Mouse (Mus musculus) CD4-positive, CD25-positive, alpha-beta regulatory T cell, adult 4 months (primary cell): ENCODE measurements around the gene Zfp217. TPM values are rescaled to one million over a fixed set of nuclear protein-coding genes. Genes with fewer than 3 reads are reported as not detected.

Experiments
- ATAC-seq: one replicate; pipeline ENCODE4 v1.8.0; 2017
- polyA plus RNA-seq, 2 experiments: library from polyadenylated mRNA; unstranded; fragments of 100-300 nt; shearing (Covaris generic); gene quantifications; one replicate each; pipeline ENCODE4 v1.2.1; 2017

Zfp217 gene
- polyA plus RNA-seq, 2 experiments from 2014 or later = 8.1 to 10.4 TPM

DNA sequence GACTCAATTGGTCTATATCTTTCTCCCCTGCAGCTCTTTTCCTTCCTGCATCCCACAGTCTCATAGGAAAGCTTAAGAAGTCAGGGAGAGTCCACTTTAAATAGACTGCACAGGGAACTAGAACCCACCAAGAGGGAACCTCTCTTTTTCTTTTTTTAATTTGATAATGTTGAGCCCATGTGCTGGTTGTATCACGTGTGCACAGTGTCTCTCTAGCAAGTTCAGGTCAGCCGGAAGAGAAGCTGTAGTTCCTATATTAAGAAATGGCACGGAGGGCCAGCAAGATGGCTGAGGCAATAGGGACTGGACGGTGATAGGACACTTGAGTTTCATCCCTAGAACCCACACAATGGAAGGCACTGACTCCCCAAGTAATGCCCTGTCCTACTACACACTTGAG, 11.1 kb upstream of the Zfp217 start:
- no peak for ATAC-seq

DNA sequence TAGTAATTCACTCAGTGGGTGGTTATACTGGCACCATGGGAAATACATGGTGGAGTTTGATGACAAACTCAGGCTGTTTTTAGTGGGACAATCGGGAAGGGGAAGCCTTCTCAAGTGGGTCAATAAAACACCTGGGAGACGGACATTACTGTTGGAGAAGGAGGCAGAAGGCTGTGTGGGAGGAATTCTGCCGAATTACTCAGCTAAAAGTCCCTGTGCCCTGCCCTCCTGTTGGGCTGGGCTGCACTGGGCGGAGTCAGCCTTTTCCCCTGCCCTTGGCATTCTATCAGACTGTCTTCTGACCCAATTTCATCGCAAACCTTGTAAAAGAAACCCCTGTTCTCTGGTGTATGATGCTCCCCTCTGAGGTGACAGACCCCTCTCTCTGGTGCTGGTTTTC, 10.3 kb upstream of the Zfp217 start:
- ATAC-seq = peak; percentile 24

DNA sequence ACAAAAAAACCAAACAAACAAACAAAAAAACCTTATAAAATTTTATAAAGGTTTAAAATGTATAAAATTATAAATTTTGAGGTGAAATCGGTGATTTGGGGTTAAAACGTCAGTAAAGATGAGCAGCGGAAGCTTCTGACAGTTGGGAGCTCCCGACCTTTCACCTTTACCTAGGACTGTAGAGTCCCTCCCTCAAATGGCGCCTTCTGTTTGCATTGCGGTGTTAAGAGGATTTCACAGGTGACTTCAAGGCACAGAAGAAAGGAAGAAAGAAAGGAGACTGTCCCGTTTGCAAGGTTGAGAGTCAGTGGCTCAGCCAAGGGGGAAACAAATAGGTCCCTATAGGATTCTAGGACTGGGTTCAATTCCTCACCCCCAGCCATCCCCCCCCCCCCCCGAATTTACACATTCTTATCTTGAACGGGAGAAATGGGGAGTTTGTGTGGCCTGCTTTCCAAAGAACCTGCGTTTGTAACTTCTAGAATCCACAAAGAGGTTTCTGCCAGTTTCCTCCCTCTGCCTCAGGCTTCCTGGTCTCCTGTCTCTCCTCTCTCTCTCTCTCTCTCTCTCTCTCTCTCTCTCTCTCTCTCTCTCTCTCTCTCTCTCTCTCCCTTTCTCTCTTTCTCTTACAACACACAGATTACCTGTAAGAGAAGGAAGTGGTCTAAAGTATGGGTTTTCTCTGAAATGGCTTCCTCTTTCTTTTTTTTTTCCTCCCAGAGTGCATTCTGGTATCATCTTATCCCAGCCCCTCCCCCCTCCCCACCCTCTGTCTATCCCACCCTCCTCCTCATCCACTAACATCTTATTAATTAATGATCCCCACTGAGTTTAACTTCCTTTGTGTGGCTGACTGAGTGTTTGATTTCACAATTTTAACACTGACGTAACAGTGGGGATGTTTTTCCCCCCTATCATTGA, 9.6 kb upstream of the Zfp217 start:
- peak; percentile 28 for ATAC-seq

DNA sequence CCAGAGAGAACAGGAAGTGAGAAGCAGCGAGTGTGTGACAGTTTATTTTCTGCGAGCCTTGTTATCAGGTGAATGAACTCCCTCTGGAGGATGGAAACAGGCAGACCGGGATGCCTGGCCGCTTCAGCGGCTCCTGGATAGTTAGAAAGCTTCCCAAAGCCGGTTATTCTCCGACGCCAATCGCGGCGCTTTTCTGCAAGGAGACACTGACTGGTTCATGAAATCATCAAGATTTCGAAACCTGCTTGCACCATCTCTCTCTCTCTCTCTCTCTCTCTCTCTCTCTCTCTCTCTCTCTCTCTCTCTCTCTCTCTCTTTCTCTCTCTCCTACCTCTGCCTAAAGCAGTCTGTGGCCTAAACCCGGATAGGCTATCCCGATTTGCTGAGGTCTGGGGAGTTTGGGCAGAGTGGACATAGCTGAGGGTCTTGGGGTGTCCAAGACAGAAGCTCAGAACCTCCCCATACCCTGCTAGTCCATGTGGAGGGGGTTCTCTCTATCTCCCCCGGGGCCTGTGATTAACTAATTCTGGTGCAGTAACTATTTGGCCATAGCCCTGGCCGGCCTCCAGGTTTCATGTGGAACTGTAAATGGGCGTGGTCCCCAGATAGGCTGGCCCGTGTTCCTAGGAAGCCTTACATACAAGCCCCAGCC, 7.3 kb upstream of the Zfp217 start:
- peak; percentile 62 for ATAC-seq

DNA sequence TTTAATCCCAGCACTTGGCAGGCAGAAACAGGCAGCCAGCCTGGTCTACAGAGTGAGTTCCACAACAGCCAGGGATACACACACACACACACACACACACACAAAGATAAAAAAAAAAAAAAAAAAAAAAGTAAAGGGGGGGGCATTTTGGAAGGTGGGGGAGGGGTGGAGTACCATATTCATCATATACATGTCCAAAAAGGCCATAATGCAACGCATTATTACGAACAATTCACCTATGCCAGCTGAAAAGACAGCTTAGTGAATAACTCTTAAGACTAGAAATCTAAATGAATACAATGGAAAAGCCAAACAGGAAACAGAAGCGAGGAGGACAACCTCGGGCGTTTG, 6.8 kb upstream of the Zfp217 start:
- no peak for ATAC-seq

DNA sequence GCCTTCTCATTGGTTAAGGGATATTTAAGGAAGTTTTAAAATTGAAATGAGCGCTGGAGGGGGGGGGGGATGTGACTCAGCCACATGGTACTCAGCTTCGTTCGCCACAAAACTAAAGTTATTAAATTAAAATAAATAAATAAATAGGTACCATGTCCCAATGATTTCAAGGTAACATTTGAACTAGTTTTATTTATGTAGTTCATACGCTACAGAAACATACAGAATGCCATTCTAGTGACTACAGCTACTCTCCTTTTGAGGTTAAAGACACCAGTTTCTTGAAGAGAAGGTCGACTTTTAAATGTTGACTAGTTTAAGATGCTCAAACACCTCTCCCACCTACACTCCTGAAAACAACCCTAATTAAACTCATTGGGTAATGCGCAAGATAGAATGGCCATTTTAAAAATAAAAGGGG, 6.4 kb upstream of the Zfp217 start:
- ATAC-seq = no peak

DNA sequence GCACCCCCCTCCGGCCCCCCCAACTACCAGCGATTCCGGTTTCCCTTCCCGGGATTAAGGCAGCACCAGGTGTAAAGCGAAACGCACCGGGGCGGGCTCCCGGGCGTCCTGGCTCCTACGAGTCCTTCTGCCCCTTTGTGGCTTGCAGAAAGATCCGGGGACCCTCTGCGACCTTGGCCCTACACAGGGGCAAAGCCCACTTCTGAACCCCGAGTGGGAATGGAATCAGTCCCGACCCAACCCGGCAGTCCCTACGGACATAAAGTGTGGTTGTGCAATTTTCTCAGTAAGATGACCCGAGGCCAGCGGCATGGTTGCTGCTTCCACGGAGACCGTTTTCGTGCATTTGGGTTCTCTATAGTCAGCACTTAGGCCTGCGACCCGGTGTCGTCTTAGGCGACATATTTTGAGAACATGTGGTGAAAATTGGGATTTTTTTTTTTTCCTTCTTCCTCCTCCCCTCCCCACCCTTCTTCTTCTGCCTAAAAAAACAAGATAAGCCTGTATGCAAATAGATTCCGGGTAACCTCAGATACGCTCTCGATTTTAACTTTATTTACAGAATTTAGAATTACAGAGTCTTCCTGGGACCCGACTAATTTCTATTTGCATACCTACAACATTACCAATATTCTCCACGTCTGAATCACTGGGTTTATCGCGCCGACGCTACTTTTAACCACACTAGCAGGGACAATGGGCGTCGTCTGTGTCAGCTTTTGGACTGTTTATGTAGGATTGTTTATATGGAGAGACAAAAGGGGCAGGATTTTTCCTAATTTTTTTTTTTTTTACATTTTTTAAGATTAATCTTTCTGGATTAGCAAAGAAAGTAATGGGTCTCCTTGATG, 5.7 kb upstream of the Zfp217 start:
- peak; percentile 28 for ATAC-seq

DNA sequence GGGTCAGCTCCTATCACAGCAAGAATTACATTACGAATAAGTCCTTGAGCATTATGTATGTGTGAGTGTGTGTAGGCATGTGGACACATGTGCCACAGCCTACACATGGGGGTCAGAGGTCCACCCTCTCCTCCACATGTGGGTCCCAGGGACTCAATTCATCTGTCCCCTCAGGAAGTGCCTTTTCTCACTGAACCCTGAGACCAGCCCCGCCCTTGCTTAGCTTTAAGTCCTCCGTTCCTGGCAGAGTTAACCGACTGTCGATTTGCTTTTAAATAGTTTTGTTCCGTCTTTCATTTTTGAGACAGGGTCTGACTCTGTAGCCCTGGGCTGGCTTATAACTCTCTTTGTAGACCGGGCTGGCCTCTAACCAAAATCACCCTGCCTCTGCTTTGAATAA, 5.0 kb upstream of the Zfp217 start:
- ATAC-seq = no peak

DNA sequence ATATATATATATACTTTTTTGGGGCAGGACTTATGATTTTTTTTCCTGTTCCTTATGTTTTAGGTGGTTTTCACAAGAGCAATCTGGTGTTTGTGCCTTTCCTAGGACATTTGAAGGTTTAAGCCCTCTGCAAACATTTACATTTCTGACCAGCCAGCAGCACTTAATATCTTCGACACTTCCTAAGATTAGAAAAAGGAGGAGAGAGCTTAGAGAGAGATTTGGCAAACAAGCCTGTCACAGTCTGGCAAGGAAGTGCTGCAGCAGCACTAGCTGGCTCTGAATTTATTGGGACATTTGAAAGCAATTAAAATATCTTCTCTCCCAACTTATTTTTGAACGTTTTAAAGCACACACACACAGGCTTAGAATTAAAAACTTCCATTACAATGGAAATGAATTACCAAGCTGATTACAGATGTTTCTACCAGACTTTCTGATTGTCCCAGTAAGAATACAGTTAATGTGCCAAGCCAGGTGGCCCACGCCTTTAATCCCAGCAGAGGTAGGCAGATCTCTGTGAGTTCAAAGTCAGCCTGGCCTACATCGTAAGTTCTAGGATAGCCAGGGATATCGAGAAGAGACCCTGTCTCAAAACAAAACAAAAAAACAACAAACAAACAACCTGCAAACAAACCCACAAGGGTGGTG, 4.3 kb upstream of the Zfp217 start:
- ATAC-seq = no peak

DNA sequence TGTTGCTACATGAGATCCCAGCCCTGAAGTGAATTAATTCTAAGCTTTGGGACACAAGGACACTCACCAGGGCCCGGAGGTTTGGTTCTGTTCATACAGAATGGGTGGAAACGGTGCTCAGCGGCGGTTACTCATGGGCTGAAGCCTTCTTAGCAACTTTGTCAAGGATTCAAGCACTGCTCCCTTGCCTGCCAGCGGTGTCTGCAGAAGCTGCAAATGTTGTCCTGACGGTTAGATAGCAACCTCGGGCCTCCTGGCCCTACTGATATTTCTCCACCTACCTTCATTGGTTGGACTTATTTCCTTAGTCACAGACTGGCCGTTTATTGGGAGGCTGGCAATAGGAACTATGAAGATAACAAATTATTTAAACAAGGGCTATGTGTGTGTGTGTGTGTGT, 3.6 kb upstream of the Zfp217 start:
- no peak for ATAC-seq

DNA sequence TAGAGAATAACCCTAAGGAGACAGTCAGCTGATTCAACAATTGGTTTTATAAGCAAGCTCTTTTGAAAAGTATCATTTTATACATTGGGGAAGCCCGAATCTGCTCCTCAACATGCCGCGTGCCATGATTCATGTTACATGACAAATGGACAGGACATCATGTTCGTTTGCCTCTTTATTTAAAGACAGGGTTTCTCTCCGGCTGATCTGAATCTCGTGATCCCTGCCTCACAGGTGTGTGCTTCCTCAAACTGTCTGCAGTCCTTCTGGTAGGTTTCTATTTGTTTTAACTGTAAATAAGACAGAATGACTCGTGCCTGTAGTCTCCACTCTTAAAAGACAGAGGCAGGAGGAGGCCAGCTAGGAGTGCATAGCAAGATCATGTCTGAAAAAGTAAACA, 925 bp upstream of the Zfp217 start:
- ATAC-seq = no peak

DNA sequence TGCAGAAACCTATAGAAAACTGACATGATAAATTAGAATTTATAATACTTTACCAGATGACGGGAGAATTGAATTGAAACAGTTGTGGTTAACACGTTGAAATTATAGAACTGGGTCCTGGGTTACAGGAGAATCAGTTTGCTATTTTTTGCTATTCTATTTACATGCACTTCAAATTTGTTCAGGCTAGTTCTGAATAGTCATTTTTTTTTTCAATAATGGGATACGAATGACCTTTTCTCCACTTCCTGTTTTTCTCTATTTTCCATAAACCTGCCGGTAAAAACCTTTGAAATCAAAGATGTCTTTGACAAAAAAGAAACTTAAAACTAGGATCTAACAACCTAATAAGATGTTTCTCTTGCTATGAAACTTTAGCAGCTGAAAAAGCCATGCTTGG, 733 bp downstream of the Zfp217 start:
- no peak for ATAC-seq

DNA sequence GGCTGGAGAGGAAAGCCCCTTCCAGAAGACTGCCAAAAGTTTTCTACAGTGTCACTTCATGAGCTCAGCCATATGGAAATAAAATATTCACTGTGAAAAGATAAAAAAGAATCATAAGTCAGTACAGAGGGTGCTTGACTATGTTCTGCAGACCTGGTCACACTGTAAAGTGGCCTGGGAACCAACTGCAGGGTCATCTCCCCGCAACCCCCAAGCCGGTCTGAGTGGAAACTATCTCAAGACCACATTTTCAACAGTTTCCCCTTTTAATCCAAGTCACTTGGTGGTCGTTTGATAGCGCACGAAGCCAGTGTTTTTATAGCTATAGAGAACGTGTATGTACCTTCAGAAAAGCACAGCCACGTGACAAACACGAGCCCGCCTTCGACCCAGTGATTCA, 3.6 kb downstream of the Zfp217 start:
- no peak for ATAC-seq

DNA sequence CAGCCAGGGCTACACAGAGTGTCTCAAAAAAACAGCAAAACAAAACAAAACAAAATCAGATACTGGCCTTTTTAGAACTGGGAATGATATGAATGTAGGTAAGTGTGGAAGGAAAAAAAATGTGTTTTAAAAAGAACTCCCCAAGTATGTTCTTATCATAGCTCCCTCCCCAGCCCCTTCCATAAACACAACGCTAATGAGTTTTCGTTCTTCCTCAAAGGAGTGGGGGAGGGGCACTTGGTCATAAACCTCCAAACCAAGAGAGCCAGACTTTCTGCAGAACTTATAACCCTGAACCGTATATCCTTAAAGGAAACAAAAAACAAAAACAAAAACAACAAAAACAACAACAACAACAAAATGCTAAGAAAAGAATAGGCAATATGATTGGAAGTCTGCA, 4.0 kb downstream of the Zfp217 start:
- no peak for ATAC-seq

DNA sequence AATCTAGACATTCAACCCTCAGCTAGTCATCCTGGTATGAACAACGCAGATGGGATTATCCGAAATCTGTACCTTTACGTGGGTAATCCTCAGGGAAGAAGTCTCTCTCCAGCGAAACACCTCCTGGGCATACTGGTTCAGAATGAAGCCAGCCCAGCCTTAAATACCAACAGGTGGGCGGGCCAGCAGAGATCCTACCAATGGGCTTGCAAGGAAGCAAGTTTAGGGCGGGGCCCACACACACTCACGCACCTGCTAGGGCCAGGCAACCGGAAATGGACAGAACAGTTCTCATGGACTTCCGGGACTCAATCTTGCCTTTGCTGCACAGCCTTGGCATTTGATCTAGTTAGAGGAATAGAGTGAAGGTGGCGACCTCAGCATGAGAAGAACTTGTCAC, 5.4 kb downstream of the Zfp217 start:
- ATAC-seq = no peak

DNA sequence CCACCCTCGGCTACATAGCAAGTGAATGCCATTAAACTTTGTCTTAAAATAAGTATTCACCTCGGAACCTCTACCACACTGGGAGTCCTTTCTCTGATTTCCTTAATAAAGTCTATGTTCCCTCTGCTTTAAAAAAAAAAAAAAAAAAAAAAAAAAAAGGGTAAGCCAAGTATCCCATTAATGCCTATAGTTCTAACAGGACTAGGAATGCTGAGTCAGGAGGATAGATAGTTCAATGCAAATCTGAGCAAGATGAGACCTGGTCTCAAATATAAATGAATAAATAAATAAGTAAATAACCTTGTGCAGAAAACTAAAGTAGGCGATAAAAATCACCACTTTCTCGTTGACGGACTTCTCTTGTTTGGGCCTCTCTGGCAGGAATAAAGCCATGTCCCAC, 6.4 kb downstream of the Zfp217 start:
- ATAC-seq = no peak

DNA sequence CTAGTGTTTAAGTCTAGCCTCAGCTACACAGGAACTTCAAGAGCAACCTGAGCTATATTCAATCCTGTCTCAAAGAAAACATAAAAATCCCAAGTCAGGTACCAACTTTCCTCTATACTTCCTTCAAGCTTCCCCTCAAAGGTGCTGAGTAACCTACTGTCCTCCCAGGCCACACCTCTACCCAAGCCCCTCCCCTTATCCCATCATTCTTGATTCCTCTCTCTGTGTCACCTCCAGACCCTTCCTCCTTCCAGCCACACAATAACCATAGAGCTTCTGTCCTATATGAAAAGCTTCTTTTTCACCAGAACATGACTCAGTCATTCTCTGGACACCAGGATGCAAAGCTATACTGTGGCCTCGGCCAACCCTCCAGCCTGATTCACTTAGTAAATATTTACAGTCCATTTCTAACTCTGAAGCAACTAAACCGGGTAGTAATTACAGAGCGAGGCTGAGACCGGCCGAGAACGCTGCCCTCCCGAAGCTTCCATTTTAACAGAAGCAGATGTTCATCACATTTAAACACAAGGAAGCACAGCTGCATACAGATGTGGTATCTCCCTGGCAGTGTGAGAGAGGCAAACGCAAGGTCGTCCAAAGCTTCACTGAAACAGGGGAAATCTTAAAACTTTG, 8.4 kb downstream of the Zfp217 start:
- ATAC-seq = no peak

DNA sequence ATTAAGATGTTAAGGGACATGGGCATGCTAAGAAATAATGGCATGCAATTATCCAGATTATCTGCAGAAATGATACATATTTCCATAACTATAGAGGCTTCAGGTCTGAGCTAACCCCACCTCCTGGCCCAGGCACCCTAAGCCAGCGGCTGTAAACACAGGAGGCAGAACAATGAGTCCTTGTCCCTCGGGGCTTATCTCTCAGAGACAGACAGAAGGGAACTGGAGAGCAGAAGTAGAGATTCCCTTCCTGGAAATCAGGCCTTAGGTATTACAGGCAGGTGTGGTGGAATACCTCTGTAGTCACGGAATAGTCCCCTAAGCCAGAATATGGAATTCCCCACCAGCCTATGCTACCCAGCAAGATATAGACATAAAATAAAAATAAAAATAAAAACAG, 11.0 kb downstream of the Zfp217 start:
- ATAC-seq = no peak

DNA sequence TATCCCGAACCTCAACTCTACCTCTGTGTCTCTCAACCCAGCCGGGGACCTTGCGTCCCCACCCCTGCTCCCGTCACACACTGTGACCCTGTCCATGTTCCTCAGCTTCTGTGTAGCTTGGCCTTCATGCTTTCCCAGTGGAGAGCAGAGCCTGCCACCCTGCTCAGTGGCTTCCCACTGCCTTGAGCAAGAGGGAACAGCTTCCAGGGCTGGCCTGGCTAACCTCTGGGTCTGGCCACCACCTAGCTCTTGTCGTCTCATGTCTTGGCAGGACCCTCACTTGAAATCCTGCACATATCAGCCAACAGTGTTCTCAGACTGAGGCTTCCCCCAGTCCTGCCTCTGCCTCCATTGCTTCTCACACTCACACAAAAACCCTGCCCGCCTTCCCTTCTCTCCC, 12.1 kb downstream of the Zfp217 start:
- no peak for ATAC-seq

DNA sequence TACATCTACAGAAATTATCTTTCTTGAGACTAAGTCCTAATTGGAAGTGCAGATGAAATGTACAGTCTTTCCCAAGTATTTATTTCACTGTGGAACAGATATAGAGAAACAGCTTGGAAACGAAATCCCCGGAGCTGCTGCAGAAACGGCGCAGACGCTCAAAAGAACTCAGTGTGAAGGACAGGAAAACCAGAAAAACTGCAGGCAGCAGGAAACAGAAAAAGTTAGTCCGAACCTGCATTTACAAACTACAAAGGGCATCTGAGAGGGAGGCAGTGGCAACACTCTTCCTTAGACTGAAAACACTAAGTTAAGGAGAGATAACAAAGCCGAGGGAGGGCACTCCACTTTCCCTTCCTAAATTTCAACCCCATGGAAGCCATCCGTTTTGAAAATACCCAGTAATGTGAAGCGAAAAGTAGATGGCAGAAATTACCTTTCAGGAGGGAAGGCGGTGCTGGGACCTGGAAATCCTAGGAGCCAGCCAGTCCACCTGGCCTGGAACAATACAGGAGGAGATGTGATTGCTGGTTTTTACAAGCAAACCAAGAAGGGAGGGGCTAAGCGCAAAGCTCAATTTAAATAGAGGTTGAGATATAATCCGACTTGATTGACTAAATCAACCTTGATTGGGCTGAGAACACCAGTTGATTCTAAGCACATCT, 13.7 kb downstream of the Zfp217 start:
- ATAC-seq = no peak

DNA sequence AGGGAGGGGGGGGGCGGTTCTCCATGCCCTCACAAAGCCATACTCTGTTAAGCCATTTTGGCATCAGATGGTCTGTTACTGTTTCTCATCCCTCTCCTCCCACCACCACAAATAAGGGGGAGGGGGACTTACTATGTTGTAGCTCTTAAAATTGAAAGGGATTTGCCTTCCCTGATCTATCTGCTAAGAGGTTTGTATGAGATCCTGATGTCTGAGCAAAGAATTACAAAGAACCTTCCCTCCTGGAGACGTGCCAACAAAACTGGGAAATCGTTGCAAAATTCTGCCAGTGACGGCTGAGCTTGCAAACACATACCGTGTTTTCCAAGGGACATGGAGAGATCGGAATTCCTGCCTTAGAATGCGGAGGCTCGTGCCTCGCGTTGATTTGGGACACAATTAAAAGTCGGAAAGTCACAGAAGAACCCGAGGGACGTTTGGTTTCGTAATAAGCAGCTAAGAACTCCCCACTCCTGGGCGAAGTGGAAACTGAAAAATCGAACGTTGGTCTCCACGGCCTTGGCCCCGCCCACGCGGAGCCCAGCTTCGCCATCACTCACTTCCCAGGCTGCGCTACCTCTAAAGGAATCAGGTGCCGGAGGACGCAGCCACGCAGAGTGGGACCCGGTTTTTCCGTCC, 14.7 kb downstream of the Zfp217 start:
- ATAC-seq = peak; percentile 16
